Mouse (Mus musculus) thymus, postnatal 25 days (tissue): ENCODE results near the gene Smarca2.

Source experiments
- DNase-seq: peaks from one replicate; pipeline ENCODE4 v3.0.0; 2022

Smarca2 gene

GRCm38 (mm10) chr19:26749427-26750137 is 144.7 kb downstream of the Smarca2 start:
- DNase-seq = no peak

DNA sequence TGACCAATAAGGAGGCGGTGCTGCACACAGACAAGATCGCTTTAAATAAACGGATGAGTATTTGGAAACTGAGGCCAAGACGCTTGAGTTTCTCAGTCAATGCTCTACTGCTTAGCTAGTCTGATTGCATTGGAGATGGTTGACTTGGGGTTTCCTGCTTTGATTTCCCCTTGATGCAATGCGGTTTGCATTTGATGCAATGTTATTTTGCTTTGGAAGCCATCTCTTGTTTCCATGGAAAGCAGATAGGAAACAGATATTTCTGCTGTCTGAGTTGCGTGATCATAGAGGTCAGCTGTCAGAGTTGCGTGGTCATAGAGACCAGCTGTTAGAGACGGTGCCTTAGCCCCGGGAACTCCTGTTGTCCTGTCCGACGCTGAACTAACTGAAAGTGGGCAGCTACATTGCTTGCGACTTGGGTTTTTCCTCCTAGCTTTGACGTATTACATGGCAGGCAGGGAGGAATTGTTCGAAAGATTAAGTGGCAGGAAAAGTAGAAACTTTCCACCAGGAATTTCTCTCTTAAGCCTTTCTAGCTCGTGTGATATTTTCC is 147.8 kb downstream of the Smarca2 start:
- DNase-seq = no peak

DNA sequence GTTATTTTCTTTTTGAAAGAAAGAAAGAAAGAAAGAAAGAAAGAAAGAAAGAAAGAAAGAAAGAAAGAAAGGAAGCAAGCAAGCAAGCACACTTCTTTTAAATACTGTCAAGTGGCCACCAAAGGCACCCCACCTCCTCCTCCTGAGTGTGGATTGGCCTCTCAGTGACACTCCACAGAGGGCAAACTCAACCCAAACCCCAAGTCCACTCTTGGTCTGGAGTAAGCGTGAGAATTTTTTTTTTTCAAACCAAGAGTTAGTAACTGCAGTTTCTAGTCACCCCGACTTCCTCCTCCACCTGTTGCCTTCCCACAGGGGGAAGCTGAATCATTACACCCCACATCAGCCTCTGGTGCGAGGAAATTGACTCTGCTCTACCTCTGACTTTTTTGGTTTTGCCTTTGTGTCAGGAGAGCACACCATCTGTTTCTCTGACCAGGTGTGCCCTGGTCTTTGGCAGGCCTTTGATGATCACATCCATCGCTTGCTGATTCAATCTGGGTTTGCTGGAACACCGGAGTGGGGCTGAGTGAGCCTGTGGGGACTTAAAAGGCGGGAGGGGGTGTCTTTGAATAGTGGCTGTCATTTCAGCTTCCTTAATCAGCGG is 148.5 kb downstream of the Smarca2 start:
- peak; percentile 30 for DNase-seq

DNA sequence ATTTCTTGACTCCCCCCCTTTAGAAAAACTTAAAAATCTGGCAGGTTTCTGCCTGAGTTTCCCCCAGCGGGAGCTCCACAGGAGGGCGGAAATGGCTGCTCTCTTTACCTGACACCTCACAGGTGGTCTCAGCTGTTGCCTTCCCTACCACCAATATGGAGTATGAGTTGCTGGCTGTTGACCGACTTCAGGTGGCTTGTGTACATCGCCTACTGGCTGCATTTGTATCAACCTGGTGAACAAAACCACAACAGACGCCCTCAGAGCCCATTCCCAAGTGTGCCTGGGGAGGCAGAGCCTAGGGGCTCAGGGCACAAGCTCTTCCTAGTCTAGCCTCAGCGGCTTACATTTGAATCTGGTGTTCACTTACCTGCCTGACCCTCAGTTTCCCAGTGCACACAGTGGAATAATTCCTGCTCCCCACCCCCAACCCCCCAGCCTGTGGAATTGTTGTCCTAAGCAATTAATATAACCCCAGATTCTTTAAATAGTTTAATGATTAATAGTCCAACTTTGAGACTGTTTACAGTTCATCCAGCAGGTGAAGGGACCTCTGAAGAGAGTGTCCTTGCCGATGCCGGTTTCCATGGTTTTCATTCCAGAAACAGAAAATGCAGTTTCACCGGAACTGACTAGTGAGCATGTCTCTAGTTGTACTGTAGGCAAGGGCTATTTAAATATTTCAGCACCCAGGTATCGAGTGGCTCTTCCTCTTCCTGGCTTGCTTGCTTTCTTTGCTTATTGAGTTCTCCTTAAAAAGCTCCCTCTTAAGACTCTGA is 149.4 kb downstream of the Smarca2 start:
- peak; percentile 7 for DNase-seq

- DNase-seq = no peak
Measured at GRCm38 (mm10) chr19:26755991-26756390, 151.1 kb downstream of the Smarca2 start.

DNA sequence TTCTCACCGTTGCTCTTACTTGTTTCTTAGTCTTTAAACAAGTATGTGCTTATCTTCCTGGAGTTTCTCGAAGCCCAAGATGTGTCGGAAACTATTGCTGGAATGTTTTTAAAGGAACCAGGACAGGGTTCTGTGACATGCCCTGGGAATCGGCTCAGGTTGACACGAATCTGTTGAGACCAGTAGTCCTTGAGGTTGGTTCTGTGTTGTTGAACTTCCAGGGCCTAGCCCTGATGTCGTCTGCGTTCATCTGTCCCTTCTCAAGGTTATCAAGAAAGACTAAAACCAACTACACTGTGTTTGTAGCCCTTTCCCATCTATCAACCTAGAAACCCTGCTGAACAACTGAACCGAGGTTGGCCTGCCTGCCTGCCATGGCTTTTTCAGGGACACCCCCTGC is 151.5 kb downstream of the Smarca2 start:
- no peak for DNase-seq

- no peak for DNase-seq
Measured at GRCm38 (mm10) chr19:26758156-26758555, 153.3 kb downstream of the Smarca2 start.

DNA sequence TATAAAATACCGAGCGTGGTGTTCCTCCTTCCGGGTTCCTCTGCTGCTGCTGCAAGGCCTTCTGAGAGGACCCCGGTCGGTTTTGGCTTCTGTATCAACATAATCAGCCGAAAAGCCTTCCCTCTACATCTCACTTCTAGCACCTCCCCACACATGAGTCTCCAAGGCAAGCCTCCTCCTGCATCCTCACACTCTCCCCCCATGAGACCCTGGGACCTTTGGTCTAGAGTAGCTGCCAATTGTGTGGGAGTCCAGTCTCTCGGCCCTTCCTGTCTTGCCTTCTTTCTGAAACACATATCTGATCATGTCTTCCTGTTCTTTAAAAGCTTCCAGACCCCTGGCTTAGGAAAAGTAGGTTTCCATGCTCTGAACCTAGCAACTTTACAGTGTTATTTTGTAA is 153.8 kb downstream of the Smarca2 start:
- DNase-seq = no peak

GRCm38 (mm10) chr19:26759295-26759694 is 154.4 kb downstream of the Smarca2 start:
- no peak for DNase-seq

DNA sequence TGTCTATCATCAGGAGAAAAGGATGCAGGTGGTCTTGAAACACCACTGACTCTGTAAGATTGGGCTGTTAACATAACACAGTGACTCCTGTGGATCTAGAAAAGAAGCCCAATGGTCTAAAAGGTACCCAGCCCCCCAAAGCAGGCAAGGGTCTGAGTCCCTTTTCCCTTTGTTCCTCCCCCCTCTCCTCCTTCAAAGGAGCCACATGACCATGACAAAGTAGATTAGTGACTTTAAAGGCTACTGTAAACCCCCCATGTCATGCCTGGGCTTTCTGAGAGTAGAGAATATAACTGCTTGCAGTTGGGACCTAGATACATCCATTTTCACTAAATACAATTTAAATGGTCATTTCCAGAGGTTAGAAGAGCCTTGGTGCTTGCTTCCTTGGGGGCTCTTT is 156.4 kb downstream of the Smarca2 start:
- no peak for DNase-seq

DNA sequence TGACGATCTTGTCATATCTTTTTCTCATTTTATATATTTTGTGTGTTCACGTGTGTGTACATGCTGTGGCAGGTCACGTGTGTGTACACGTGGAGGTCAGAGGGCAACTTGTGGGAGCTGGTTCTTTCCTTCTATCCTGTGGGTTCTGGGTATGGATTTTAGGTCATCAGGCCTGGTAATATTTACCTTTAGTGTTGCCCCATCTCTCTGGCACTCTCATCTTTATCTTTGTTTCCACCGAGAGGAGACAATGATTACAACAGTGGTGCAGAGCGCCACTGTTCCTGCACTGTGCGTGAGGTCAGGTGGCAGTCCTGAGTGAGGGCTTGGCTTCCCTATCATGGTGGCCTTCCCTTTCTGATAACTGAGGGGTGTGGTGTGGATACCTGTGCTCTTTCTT is 160.6 kb downstream of the Smarca2 start:
- DNase-seq = no peak

DNA sequence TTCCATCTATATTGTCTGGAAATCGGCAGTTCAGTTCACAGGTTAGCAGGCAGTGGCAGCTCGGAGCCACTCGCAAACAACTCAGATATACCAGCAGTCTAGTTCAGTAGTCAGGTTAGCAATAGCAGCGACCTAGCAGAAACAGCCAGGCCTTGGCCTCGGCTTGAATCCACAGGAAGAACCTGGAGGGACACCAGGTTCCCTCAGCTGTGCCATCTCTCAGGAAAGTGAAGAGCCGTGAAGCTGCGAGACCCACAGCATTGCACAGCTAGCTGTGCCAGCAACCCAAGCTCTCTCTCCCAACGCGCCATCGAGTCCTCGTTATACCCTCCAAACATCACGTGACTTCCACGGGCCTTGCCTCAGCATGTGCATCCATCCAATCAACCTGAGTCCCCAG is 162.6 kb downstream of the Smarca2 start:
- no peak for DNase-seq

DNA sequence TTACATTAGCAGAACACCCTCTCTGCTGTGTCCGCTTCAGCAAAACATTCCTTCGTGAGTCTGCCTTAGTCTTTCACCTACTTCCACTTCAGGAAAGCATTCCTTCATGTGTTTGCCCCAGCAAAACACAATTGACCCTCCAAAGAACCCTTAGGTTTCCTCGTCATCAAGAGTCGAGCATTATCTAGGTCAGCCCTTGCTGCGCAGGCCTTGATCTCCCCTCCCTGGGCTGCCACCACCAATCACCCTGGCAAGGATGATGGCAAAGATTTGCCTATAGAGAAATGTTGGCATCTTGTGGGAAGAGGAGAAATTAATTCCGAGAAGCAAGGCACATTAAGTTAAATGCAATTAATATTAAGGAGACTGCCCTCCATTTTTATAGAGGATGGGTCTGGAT is 163.1 kb downstream of the Smarca2 start:
- DNase-seq = no peak

- DNase-seq = no peak
Measured at GRCm38 (mm10) chr19:26768846-26769245, 164.0 kb downstream of the Smarca2 start.

DNA sequence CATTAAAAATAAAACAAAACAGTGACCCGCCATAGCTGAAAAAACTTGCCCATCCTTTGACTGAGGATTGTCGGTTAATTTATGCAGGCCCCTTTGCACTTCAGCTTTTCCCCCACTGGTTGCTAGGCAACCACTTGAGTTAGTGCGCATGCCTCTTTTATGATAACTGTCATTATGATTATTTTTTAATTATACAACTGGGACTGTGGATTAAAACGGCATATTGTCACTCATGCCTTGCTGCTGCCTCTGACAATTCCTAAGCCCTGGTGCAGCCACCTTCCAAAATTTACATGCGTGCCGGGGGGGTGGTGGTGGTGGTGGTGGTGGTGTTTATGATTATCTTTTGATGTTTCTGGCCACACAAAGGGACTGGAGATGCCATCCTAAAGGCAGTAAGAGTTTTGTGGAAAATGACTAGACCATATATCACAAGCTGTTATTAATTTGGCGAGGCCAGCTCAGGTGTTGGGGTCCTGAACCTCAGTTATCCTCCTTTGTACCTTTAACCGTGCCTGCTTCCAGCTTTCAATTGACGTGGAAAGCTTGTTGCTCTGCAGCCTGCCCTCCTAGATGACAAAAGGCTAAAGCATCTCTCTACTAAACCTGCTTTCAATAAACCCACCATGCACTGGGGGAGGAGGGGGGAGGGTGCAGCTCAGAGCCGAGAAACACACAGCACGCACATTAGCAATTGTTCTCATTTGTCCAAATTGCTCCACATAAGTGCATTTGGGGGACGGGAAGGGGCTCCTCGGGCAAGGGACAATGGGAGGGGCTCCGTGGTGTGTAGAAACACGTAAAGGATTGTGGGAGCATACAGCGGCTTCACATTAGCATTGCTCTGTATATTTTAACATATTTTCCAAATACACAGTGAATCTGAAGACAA is 165.0 kb downstream of the Smarca2 start:
- DNase-seq = no peak

- DNase-seq = no peak
Measured at GRCm38 (mm10) chr19:26770592-26770991, 165.7 kb downstream of the Smarca2 start.

DNA sequence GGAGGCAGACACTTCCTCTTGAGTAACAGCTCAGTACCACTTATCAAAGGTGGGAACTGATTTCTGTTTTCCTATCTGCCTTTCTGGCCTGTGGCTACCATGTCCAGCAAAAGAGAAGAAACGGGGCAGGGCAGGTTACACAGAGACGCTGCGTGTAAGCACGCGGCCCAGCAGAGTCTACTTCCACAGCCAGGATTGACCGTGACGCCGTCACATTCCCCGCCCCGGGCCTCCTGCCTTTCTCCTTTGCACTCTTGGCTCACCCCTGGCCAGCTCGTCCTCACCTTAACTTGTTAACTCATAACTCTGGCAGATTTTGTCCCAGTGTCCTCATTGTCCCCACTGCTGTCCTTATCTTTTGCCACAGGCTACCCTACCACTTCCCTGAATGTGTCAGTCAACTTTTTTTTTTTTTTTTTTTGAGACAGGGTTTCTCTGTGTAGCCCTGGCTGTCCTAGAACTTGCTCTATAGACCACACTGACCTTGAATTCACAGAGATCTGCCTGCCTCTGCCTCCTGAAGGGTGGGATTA is 167.3 kb downstream of the Smarca2 start:
- no peak for DNase-seq

DNA sequence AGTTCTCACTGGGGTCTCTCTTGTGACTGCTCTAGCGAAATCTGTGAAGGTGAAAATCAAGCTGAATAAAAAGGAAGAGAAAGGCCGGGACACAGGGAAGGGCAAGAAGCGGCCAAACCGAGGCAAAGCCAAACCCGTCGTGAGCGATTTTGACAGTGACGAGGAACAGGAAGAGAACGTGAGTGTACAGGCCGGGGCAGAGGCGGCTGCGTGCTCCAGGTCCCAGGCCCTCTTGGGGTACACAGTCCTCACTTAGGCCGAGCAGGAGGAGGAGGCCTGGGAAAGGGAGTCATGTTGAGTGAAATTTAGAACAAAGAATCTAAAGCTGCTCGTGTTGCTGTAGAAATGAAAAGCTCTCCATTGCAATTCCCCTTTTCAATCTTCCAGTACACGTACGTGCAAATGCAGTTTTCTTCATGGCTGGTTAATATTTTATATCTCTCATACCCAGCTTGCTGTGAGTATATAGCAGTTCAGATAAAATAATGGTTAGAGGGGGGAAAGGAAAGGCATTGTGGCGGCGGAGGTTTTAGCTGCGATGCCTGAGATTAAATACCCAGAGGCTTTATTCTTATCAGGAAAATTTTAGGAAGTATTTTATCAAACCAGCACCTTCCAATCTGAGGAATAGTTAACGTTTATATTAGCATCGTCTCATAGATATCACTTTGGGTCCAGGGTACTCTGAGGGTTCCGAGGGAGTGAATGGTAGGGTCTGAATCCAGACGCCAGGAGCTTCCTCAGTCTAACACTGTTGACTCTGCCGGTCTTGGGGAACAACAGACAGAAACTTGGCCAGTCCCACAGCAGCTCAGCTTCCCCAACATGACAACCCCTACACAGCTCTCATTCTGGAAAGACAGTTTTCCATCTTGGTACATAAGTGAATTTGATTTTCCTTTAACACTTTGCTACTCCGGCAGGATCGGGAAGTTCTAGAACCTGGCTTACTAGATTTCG is 171.5 kb downstream of the Smarca2 start:
- no peak for DNase-seq

- no peak for DNase-seq
Measured at GRCm38 (mm10) chr19:26778199-26778598, 173.3 kb downstream of the Smarca2 start.

DNA sequence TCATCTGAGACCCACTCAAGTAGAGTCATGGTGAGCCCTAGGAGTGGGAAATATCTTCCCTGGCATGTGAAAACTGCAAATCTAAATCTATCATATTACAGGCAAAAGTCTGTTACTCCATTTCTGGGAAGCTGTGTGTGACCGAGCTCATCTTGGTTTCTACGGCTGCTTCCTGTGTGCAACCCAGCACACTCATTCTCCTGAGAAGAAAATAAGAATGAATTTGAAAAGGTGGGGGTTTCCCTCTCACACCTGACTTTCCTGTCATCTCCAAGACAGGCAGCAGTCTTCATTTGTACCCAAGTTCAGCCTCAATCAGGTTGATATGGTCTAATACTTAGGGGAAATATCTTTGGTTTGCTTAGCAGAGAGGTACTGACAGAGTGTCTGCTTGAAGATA is 176.4 kb downstream of the Smarca2 start:
- no peak for DNase-seq

DNA sequence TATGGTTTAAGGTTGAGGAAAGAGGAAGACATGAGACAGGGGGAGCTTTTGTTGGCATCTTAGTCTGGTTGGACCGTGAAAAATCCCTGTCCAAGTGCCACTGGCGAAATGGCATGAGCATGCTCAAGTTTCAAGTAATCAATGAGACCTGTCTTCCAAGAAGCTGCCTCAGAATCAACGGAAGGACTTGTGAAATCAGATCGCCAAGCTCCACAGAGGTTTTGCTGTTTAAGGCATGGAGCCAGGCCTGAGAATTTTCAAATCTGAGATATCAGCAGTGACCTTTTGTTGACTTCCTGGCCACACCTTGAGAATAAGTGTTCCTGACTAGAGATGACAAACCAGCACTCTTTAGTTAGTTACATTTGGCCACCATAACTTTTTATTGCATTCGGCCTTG is 183.6 kb downstream of the Smarca2 start:
- DNase-seq = no peak
